Mouse (Mus musculus): ENCODE measurements around the gene D5Ertd579e.

D5Ertd579e gene

GRCm38 (mm10) chr5:36570546-36571245 lies 125.1 kb downstream of the D5Ertd579e start:
- DNase-seq (ENCODE audit: low spot score in 2 of 2): no peak

- no peak for DNase-seq (ENCODE audit: low spot score in 2 of 2)
Observed at GRCm38 (mm10) chr5:36570098-36570497, 125.7 kb downstream of the D5Ertd579e start.

- DNase-seq (ENCODE audit: low spot score in 2 of 2): no peak
Observed at GRCm38 (mm10) chr5:36568118-36568517, 127.7 kb downstream of the D5Ertd579e start.

DNA sequence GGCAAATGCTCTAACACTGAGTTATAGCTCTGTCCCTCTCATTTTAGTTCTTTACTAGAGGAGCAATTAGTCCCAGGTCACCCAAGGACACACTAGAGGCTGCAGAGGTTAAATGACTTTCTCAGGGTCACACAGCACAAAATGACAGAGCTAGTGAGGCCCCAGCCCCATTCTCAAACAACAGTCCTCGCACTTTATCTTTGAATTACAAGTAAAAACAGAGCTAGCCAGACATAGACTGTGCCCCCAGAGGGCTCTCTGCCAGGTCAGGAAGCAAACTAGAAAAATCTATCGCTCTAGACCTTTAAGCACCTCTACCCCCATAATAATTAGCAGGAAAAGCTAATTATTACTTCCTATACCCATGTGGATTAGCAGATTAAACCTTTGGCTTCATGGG lies 128.2 kb downstream of the D5Ertd579e start:
- no peak for DNase-seq (ENCODE audit: low spot score in 2 of 2)

GRCm38 (mm10) chr5:36564530-36564929 lies 131.3 kb downstream of the D5Ertd579e start:
- no peak for DNase-seq (ENCODE audit: low spot score in 2 of 2)

DNA sequence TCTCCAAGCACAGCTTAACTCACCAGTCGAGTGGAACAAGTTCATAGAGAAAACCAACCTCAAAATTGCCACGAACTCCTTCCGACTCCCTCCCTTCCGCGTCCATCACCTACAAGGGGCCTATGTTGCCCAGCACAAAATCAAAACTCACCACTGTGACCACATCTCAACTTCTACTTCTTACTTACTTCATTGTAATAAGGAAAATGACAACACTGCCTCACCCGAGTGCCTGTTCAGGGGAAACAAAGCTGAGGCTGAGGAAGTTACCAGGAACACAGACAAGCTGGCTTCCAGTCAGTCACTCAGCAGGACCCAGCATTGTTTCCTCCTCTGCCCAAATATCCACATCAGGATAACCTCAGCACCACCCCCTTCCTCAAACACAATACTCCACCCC lies 132.1 kb downstream of the D5Ertd579e start:
- DNase-seq (ENCODE audit: low spot score in 2 of 2): no peak

GRCm38 (mm10) chr5:36562791-36563445 lies 132.9 kb downstream of the D5Ertd579e start:
- DNase-seq (ENCODE audit: low spot score in 2 of 2): no peak

- DNase-seq (ENCODE audit: low spot score in 2 of 2): no peak
Observed at GRCm38 (mm10) chr5:36561509-36561908, 134.3 kb downstream of the D5Ertd579e start.

DNA sequence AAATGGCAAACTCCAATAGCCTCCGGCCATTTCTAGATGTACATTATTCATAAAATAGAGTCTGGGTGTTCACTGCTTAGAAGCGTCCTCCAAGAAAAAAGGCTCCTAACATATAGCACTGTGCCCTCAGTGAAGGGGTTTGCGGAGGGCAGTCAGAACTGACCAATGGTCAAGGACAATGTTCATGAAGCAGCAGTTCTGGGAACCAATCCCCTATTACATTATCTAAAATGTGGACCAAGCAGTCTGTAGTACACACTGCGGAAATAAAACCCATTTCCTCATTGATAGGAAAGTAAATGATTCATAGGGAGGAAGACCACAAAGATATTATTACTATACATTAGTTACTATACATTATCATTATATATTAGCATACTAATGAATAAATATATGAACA lies 135.3 kb downstream of the D5Ertd579e start:
- DNase-seq (ENCODE audit: low spot score in 2 of 2): no peak

GRCm38 (mm10) chr5:36559510-36560235 lies 136.2 kb downstream of the D5Ertd579e start:
- DNase-seq (ENCODE audit: low spot score in 2 of 2): no peak

DNA sequence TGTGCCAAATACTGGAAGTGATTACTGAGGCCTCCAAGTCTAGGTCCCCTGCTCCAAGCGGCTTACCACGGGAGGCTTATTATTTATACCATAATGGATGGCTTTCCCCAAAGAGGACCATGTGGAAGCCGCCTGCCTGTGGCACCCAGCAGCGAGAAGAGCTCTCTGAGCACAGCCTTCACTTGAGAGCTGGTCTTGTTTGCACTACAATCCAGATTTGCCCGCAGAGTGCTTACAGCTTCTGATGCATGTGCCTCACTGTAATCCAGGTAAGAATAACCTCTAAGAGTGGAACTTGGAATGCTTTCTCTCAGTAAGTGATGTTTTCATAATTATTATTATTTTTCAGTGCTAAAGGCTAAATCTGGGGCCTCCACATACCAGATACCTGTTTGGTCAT lies 136.7 kb downstream of the D5Ertd579e start:
- no peak for DNase-seq (ENCODE audit: low spot score in 2 of 2)

- no peak for DNase-seq (ENCODE audit: low spot score in 2 of 2)
Observed at GRCm38 (mm10) chr5:36558526-36558925, 137.3 kb downstream of the D5Ertd579e start.

- no peak for DNase-seq (ENCODE audit: low spot score in 2 of 2)
Observed at GRCm38 (mm10) chr5:36557584-36558308, 138.1 kb downstream of the D5Ertd579e start.

GRCm38 (mm10) chr5:36556906-36557305 lies 138.9 kb downstream of the D5Ertd579e start:
- DNase-seq (ENCODE audit: low spot score in 2 of 2): no peak

GRCm38 (mm10) chr5:36556289-36556688 lies 139.5 kb downstream of the D5Ertd579e start:
- DNase-seq (ENCODE audit: low spot score in 2 of 2): no peak

GRCm38 (mm10) chr5:36554496-36554895 lies 141.3 kb downstream of the D5Ertd579e start:
- no peak for DNase-seq (ENCODE audit: low spot score in 2 of 2)

DNA sequence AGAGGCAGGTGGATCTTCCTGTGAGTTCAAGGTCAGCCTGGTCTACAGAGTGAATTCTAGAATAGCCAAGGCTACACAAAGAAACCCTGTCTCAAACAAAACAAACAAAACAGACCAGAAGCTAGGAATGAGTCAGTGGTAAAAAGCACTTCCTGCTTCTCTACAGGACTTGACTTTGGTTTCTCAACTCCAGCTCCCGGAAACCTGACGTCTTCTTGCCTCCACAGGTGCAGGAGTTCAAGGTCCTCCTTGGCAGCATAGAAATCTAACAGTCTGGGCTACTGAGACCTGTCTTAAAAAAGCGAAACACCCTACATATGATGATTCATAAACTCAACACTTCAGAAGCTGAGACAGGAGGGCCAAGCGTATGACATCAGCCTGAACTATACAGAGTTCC lies 141.9 kb downstream of the D5Ertd579e start:
- no peak for DNase-seq (ENCODE audit: low spot score in 2 of 2)

- no peak for DNase-seq (ENCODE audit: low spot score in 2 of 2)
Observed at GRCm38 (mm10) chr5:36553056-36553606, 142.7 kb downstream of the D5Ertd579e start.

GRCm38 (mm10) chr5:36552391-36552790 lies 143.4 kb downstream of the D5Ertd579e start:
- DNase-seq (ENCODE audit: low spot score in 2 of 2): no peak

Data from right cerebral cortex, postnatal 10 days (tissue).